Mouse (Mus musculus) kidney, adult 8-10 months (tissue): ENCODE data around the gene Grb2.

Experiments used
- DNase-seq, 2 experiments: peaks; one replicate each; pipeline ENCODE4 v3.0.0; 2022

Grb2 gene

GRCm38 (mm10) chr11:115712268-115712667 is 3.9 kb upstream of the Grb2 start:
- no peak for DNase-seq

GRCm38 (mm10) chr11:115711133-115711532 is 2.7 kb upstream of the Grb2 start:
- DNase-seq: no peak

GRCm38 (mm10) chr11:115709829-115710559 is 1.6 kb upstream of the Grb2 start:
- no peak for DNase-seq

- DNase-seq: peak in 1 of 2 experiments; percentile 31
Measured at GRCm38 (mm10) chr11:115708956-115709828, 795 bp upstream of the Grb2 start.

- DNase-seq: peak in 1 of 2 experiments; percentile 39
Measured at GRCm38 (mm10) chr11:115707313-115708208, 836 bp downstream of the Grb2 start.

- no peak for DNase-seq
Measured at GRCm38 (mm10) chr11:115706584-115706983, 1.8 kb downstream of the Grb2 start.

GRCm38 (mm10) chr11:115705561-115705960 is 2.8 kb downstream of the Grb2 start:
- DNase-seq: no peak

GRCm38 (mm10) chr11:115704648-115705047 is 3.7 kb downstream of the Grb2 start:
- no peak for DNase-seq

- DNase-seq: no peak
Measured at GRCm38 (mm10) chr11:115703466-115703865, 4.9 kb downstream of the Grb2 start.

GRCm38 (mm10) chr11:115698986-115699728 is 9.2 kb downstream of the Grb2 start:
- peak; percentile 85 to 86 for DNase-seq

- DNase-seq: no peak
Measured at GRCm38 (mm10) chr11:115697722-115698121, 10.7 kb downstream of the Grb2 start.

- DNase-seq: no peak
Measured at GRCm38 (mm10) chr11:115697091-115697490, 11.3 kb downstream of the Grb2 start.

- DNase-seq: no peak
Measured at GRCm38 (mm10) chr11:115696471-115696870, 11.9 kb downstream of the Grb2 start.

- DNase-seq: no peak
Measured at GRCm38 (mm10) chr11:115693979-115694578, 14.3 kb downstream of the Grb2 start.

- peak in 1 of 2 experiments; percentile 32 for DNase-seq
Measured at GRCm38 (mm10) chr11:115692800-115693199, 15.6 kb downstream of the Grb2 start.

GRCm38 (mm10) chr11:115691976-115692375 is 16.4 kb downstream of the Grb2 start:
- no peak for DNase-seq

GRCm38 (mm10) chr11:115691511-115691910 is 16.9 kb downstream of the Grb2 start:
- no peak for DNase-seq

- no peak for DNase-seq
Measured at GRCm38 (mm10) chr11:115691013-115691412, 17.4 kb downstream of the Grb2 start.

GRCm38 (mm10) chr11:115690356-115690755 is 18.0 kb downstream of the Grb2 start:
- DNase-seq: no peak

- no peak for DNase-seq
Measured at GRCm38 (mm10) chr11:115689137-115689915, 19.1 kb downstream of the Grb2 start.

- no peak for DNase-seq
Measured at GRCm38 (mm10) chr11:115686369-115686768, 22.0 kb downstream of the Grb2 start.
